Mouse (Mus musculus): ENCODE results near the gene Olfr521. TPM values are rescaled to one million over a fixed set of nuclear protein-coding genes. Genes with fewer than 3 reads are reported as not detected.
A peak's percentile ranks its signal among the peaks of the same experiment; 100 is the strongest.

The Olfr521 gene
- polyA plus RNA-seq, 1 experiment from 2014 or later, result not detected

- Histone ChIP-seq H3K36me3 (ENCODE audit: control insufficient read depth, insufficient read depth, low read length) (no peaks in the 10 kb centered on the region), H3K27me3 (replicated peaks; ENCODE audit: control insufficient read depth, insufficient read depth, low read length) (no peaks in the 10 kb centered on the region), H3K4me3 (ENCODE audit: low read depth, low read length) (no peak overlapping the region), H3K9me3 (ENCODE audit: control insufficient read depth, low read length) (no peaks in the 10 kb centered on the region), H3K27ac (replicated peaks; ENCODE audit: low read depth, low read length) (no peak overlapping the region), H3K4me1 (ENCODE audit: control insufficient read depth, insufficient read depth, low read length) (0 out of 2 replicates have a peak, but pooled peaks cover 9% of the 10 kb centered on the region), H3K4me2 (ENCODE audit: low read depth, low read length) (no peak overlapping the region), H3K9ac (ENCODE audit: low read depth, low read length) (no peak overlapping the region)
- ATAC-seq (ENCODE audit: low read depth) (no peak), DNase-seq (ENCODE audit: low spot score) (no peak)
- 93% methylated on average over 3 of the region's 3 CpGs for WGBS
Observed at GRCm38 (mm10) chr7:99785553-99785952, 22.2 kb downstream of the Olfr521 start.

GRCm38 (mm10) chr7:99786774-99787173 is 23.5 kb downstream of the Olfr521 start:
- no peak for ATAC-seq (ENCODE audit: low read depth)
- Histone ChIP-seq H3K27ac (replicated peaks; ENCODE audit: low read depth, low read length) (no peak overlapping the region), H3K36me3 (ENCODE audit: control insufficient read depth, insufficient read depth, low read length) (no peaks in the 10 kb centered on the region), H3K4me3 (ENCODE audit: low read depth, low read length) (no peak overlapping the region), H3K4me1 (ENCODE audit: control insufficient read depth, insufficient read depth, low read length) (0 out of 2 replicates have a peak, but pooled peaks cover 9% of the 10 kb centered on the region), H3K4me2 (ENCODE audit: low read depth, low read length) (no peak overlapping the region), H3K9ac (ENCODE audit: low read depth, low read length) (no peak overlapping the region), H3K9me3 (ENCODE audit: control insufficient read depth, low read length) (no peaks in the 10 kb centered on the region), H3K27me3 (replicated peaks; ENCODE audit: control insufficient read depth, insufficient read depth, low read length) (no peaks in the 10 kb centered on the region)
- no peak for DNase-seq (ENCODE audit: low spot score)
- 79% methylated on average over 3 of the region's 3 CpGs for WGBS

GRCm38 (mm10) chr7:99787935-99788334 is 24.6 kb downstream of the Olfr521 start:
- Histone ChIP-seq H3K9ac (ENCODE audit: low read depth, low read length) (no peak overlapping the region), H3K4me1 (ENCODE audit: control insufficient read depth, insufficient read depth, low read length) (0 out of 2 replicates have a peak, but pooled peaks cover 9% of the 10 kb centered on the region), H3K36me3 (ENCODE audit: control insufficient read depth, insufficient read depth, low read length) (no peaks in the 10 kb centered on the region), H3K4me3 (ENCODE audit: low read depth, low read length) (no peak overlapping the region), H3K27ac (replicated peaks; ENCODE audit: low read depth, low read length) (no peak overlapping the region), H3K9me3 (ENCODE audit: control insufficient read depth, low read length) (no peaks in the 10 kb centered on the region), H3K4me2 (ENCODE audit: low read depth, low read length) (no peak overlapping the region), H3K27me3 (replicated peaks; ENCODE audit: control insufficient read depth, insufficient read depth, low read length) (no peaks in the 10 kb centered on the region)
- ATAC-seq (ENCODE audit: low read depth), result peak; percentile 82
- DNase-seq (ENCODE audit: low spot score), result peak; percentile 52
- WGBS, result 22% methylated on average over 2 of the region's 2 CpGs

GRCm38 (mm10) chr7:99788563-99788962 is 25.3 kb downstream of the Olfr521 start:
- H3K36me3 ChIP-seq (ENCODE audit: control insufficient read depth, insufficient read depth, low read length), result no peaks in the 10 kb centered on the region
- peak; percentile 42 for DNase-seq (ENCODE audit: low spot score)
- no peaks in the 10 kb centered on the region for H3K9me3 ChIP-seq (ENCODE audit: control insufficient read depth, low read length)
- H3K27me3 ChIP-seq (replicated peaks; ENCODE audit: control insufficient read depth, insufficient read depth, low read length), result no peaks in the 10 kb centered on the region
- WGBS, result 29% methylated on average over 5 of the region's 5 CpGs
- no peak overlapping the region for H3K4me3 ChIP-seq (ENCODE audit: low read depth, low read length)
- H3K9ac ChIP-seq (ENCODE audit: low read depth, low read length), result no peak overlapping the region
- H3K4me2 ChIP-seq (ENCODE audit: low read depth, low read length), result no peak overlapping the region
- H3K4me1 ChIP-seq (ENCODE audit: control insufficient read depth, insufficient read depth, low read length), result 0 out of 2 replicates have a peak, but pooled peaks cover 9% of the 10 kb centered on the region
- ATAC-seq (ENCODE audit: low read depth), result 0 out of 2 replicates have a peak, but pooled peaks have one; percentile 7
- H3K27ac ChIP-seq (replicated peaks; ENCODE audit: low read depth, low read length), result no peak overlapping the region

- no peak for ATAC-seq (ENCODE audit: low read depth)
- H3K27ac ChIP-seq (replicated peaks; ENCODE audit: low read depth, low read length), result no peak overlapping the region
Observed at GRCm38 (mm10) chr7:99790816-99791215, 27.5 kb downstream of the Olfr521 start.

GRCm38 (mm10) chr7:99794096-99794495 is 30.8 kb downstream of the Olfr521 start:
- Histone ChIP-seq H3K36me3 (ENCODE audit: control insufficient read depth, insufficient read depth, low read length) (no peaks in the 10 kb centered on the region), H3K4me1 (ENCODE audit: control insufficient read depth, insufficient read depth, low read length) (0 out of 2 replicates have a peak, but pooled peaks cover 5% of the 10 kb centered on the region), H3K9ac (ENCODE audit: low read depth, low read length) (no peak overlapping the region), H3K4me3 (ENCODE audit: low read depth, low read length) (no peak overlapping the region), H3K4me2 (ENCODE audit: low read depth, low read length) (no peak overlapping the region), H3K27ac (replicated peaks; ENCODE audit: low read depth, low read length) (no peak overlapping the region), H3K27me3 (replicated peaks; ENCODE audit: control insufficient read depth, insufficient read depth, low read length) (no peaks in the 10 kb centered on the region), H3K9me3 (ENCODE audit: control insufficient read depth, low read length) (no peaks in the 10 kb centered on the region)
- no peak for DNase-seq (ENCODE audit: low spot score)
- no peak for ATAC-seq (ENCODE audit: low read depth)
- WGBS, result 47% methylated on average over 2 of the region's 2 CpGs

More at GRCm38 (mm10) chr7:99790816-99791215, 27.5 kb downstream of the Olfr521 start:
- Histone ChIP-seq H3K4me2 (ENCODE audit: low read depth, low read length) (no peak overlapping the region), H3K36me3 (ENCODE audit: control insufficient read depth, insufficient read depth, low read length) (no peaks in the 10 kb centered on the region), H3K4me1 (ENCODE audit: control insufficient read depth, insufficient read depth, low read length) (0 out of 2 replicates have a peak, but pooled peaks cover 14% of the 10 kb centered on the region), H3K9me3 (ENCODE audit: control insufficient read depth, low read length) (no peaks in the 10 kb centered on the region), H3K4me3 (ENCODE audit: low read depth, low read length) (no peak overlapping the region), H3K27me3 (replicated peaks; ENCODE audit: control insufficient read depth, insufficient read depth, low read length) (no peaks in the 10 kb centered on the region), H3K9ac (ENCODE audit: low read depth, low read length) (no peak overlapping the region)
- DNase-seq (ENCODE audit: low spot score), result no peak
- 78% methylated on average over 10 of the region's 10 CpGs for WGBS

- no peaks in the 10 kb centered on the region for H3K36me3 ChIP-seq (ENCODE audit: control insufficient read depth, insufficient read depth, low read length)
- H3K4me3 ChIP-seq (ENCODE audit: low read depth, low read length), result no peak overlapping the region
- peak; percentile 53 for ATAC-seq (ENCODE audit: low read depth)
- no peaks in the 10 kb centered on the region for H3K27me3 ChIP-seq (replicated peaks; ENCODE audit: control insufficient read depth, insufficient read depth, low read length)
- H3K27ac ChIP-seq (replicated peaks; ENCODE audit: low read depth, low read length), result no peak overlapping the region
- WGBS, result 15% methylated on average over 16 of the region's 17 CpGs
- peak overlapping the region; percentile 11; the same call in 1 of the 2 replicates for H3K4me2 ChIP-seq (ENCODE audit: low read depth, low read length)
- no peak overlapping the region for H3K9ac ChIP-seq (ENCODE audit: low read depth, low read length)
- 0 out of 2 replicates have a peak, but pooled peaks cover 5% of the 10 kb centered on the region for H3K4me1 ChIP-seq (ENCODE audit: control insufficient read depth, insufficient read depth, low read length)
- DNase-seq (ENCODE audit: low spot score), result peak; percentile 41
- H3K9me3 ChIP-seq (ENCODE audit: control insufficient read depth, low read length), result no peaks in the 10 kb centered on the region
Observed at GRCm38 (mm10) chr7:99795192-99795981, 32.1 kb downstream of the Olfr521 start.

- no peak for ATAC-seq (ENCODE audit: low read depth)
- Histone ChIP-seq H3K4me1 (ENCODE audit: control insufficient read depth, insufficient read depth, low read length) (0 out of 2 replicates have a peak, but pooled peaks cover 5% of the 10 kb centered on the region), H3K9me3 (ENCODE audit: control insufficient read depth, low read length) (no peaks in the 10 kb centered on the region), H3K9ac (ENCODE audit: low read depth, low read length) (no peak overlapping the region), H3K27me3 (replicated peaks; ENCODE audit: control insufficient read depth, insufficient read depth, low read length) (no peaks in the 10 kb centered on the region), H3K36me3 (ENCODE audit: control insufficient read depth, insufficient read depth, low read length) (no peaks in the 10 kb centered on the region), H3K4me3 (ENCODE audit: low read depth, low read length) (no peak overlapping the region), H3K27ac (replicated peaks; ENCODE audit: low read depth, low read length) (no peak overlapping the region), H3K4me2 (ENCODE audit: low read depth, low read length) (no peak overlapping the region)
- DNase-seq (ENCODE audit: low spot score), result no peak
- WGBS, result 71% methylated on average over 3 of the region's 3 CpGs
Observed at GRCm38 (mm10) chr7:99796471-99796870, 33.2 kb downstream of the Olfr521 start.
